Mouse (Mus musculus) stomach, embryonic 16.5 days (tissue): ENCODE data around the gene Fntb. TPM values are rescaled to one million over a fixed set of nuclear protein-coding genes. Genes with fewer than 3 reads are reported as not detected.

Experiments used
- ATAC-seq: fragments of 200-750 bp; cut with Nextera tagmentation; 2 replicates; pipeline ENCODE4 v1.8.0; 2017; ENCODE audit warnings: moderate number of reproducible peaks, moderate TSS enrichment; ENCODE audit not compliant: insufficient read depth, low FRiP score
- H3K27ac ChIP-seq: fragments of 300-500 bp; sonication (generic); 2 replicates; pipeline ENCODE4 v1.5.1; 2014; ENCODE audit warnings: low read length
- H3K27me3 ChIP-seq: fragments of 300-500 bp; sonication (generic); 2 replicates; pipeline ENCODE4 v1.6.1; 2014; ENCODE audit warnings: low read length, control low read depth, mixed read lengths; ENCODE audit not compliant: control insufficient read depth, insufficient read depth
- H3K36me3 ChIP-seq: fragments of 300-500 bp; sonication (generic); 2 replicates; pipeline ENCODE4 v1.6.1; 2014; ENCODE audit warnings: low read length; ENCODE audit not compliant: control insufficient read depth, insufficient read depth
- H3K4me1 ChIP-seq: fragments of 300-500 bp; sonication (generic); 2 replicates; pipeline ENCODE4 v1.6.1; 2014; ENCODE audit warnings: low read length, control low read depth, mixed read lengths; ENCODE audit not compliant: control insufficient read depth, insufficient read depth
- H3K4me2 ChIP-seq: fragments of 300-500 bp; sonication (generic); 2 replicates; pipeline ENCODE4 v1.6.1; 2014; ENCODE audit warnings: low read depth, low read length, mixed read lengths
- H3K4me3 ChIP-seq: fragments of 300-500 bp; sonication (generic); replicated peaks from 2 replicates; pipeline ENCODE4 v1.5.1; 2014; ENCODE audit warnings: mild to moderate bottlenecking, low read length
- H3K9ac ChIP-seq: fragments of 300-500 bp; sonication (generic); 2 replicates; pipeline ENCODE4 v1.6.1; 2014; ENCODE audit warnings: low read length
- H3K9me3 ChIP-seq: fragments of 300-500 bp; sonication (generic); replicated peaks from 2 replicates; pipeline ENCODE4 v1.6.1; 2016; ENCODE audit warnings: low read length, control low read depth; ENCODE audit not compliant: control insufficient read depth
- WGBS: fragments of 180-500 bp; shearing (Covaris S2); extraction: QIAGEN DNeasy Blood & Tissue Kit; methylation state at CpG from one replicate; pipeline ENCODE4 v1.1.7; 2014; 5-methylcytosine and 5-hydroxymethylcytosine counted together
- polyA plus RNA-seq: library from polyadenylated mRNA; unstranded; fragments of >200 nt; fragmentation: Nextera tagmentation; extraction: Ambion mirVana; gene quantifications from 2 replicates; pipeline ENCODE4 v1.2.1, GENCODE M21; 2015

Fntb gene
- polyA plus RNA-seq, 1 experiment from 2014 or later, result 34.4 TPM

DNA sequence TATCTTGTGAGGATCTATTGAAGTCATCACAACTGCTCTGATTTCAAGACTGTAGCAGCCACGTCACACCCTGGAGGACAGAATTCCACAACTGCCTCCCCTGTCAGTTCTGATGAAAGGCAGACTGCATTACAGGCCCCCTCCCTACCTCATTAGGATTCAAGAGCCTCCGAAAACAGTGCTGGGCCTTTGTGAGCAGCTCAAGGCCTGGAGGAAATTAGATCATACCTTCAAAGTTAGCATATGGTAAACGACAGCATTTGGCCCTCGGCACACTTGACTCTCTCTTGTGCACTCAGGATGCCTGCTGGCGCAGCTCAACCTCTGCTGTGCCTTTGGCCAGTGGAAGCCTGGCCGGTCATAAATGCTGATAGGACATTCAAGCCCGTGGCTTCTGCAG is 130.4 kb downstream of the Fntb start:
- H3K4me3 ChIP-seq, result no peak overlapping the region
- H3K9me3 ChIP-seq, result no peaks in the 10 kb centered on the region
- no peaks in the 10 kb centered on the region for H3K36me3 ChIP-seq
- no peaks in the 10 kb centered on the region for H3K27me3 ChIP-seq
- H3K4me2 ChIP-seq, result no peak overlapping the region
- peak; percentile 47; the same call in 1 of the 2 replicates for ATAC-seq
- H3K4me1 ChIP-seq, result no peaks in the 10 kb centered on the region
- H3K9ac ChIP-seq, result no peak overlapping the region
- no peak overlapping the region for H3K27ac ChIP-seq
- WGBS, result 56% methylated on average over 7 of the region's 7 CpGs

- H3K9ac ChIP-seq, result no peak overlapping the region
- H3K27ac ChIP-seq, result no peak overlapping the region
- no peak overlapping the region for H3K4me2 ChIP-seq
- ATAC-seq, result no peak
- no peaks in the 10 kb centered on the region for H3K4me1 ChIP-seq
- no peak overlapping the region for H3K4me3 ChIP-seq
- H3K9me3 ChIP-seq, result no peaks in the 10 kb centered on the region
- WGBS, result 93% methylated on average over 4 of the region's 4 CpGs
- H3K36me3 ChIP-seq, result no peaks in the 10 kb centered on the region
- H3K27me3 ChIP-seq, result no peaks in the 10 kb centered on the region
These were observed 131.2 kb downstream of the Fntb start for GRCm38 (mm10) chr12:76896566-76896965.

DNA sequence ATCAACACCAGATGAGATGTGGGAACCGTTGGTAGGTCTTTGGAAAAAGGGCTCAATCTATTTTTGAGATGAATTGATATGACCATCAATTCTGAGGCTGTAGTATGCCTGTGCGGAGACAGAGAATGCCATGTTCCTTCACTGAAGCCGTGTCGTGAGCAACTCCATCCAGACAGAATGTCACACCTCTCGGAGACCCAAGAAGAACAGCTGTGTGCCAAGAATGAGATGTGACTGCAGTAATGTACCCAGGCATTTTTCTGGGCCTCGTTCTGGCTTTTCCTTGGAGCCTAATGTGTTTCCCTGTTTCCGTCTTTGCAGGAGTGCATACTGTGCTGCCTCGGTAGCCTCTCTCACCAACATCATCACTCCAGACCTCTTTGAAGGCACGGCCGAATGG is 131.6 kb downstream of the Fntb start:
- Histone ChIP-seq H3K9ac (no peak overlapping the region), H3K36me3 (no peaks in the 10 kb centered on the region), H3K4me3 (no peak overlapping the region), H3K9me3 (no peaks in the 10 kb centered on the region), H3K27me3 (no peaks in the 10 kb centered on the region), H3K4me2 (no peak overlapping the region), H3K4me1 (no peaks in the 10 kb centered on the region), H3K27ac (no peak overlapping the region)
- 86% methylated on average over 10 of the region's 10 CpGs for WGBS
- ATAC-seq, result no peak

GRCm38 (mm10) chr12:76898141-76898540 is 132.8 kb downstream of the Fntb start:
- H3K9me3 ChIP-seq, result no peaks in the 10 kb centered on the region
- no peak overlapping the region for H3K4me2 ChIP-seq
- no peak for ATAC-seq
- no peaks in the 10 kb centered on the region for H3K36me3 ChIP-seq
- H3K4me1 ChIP-seq, result no peaks in the 10 kb centered on the region
- H3K27ac ChIP-seq, result no peak overlapping the region
- H3K27me3 ChIP-seq, result no peaks in the 10 kb centered on the region
- no peak overlapping the region for H3K9ac ChIP-seq
- no peak overlapping the region for H3K4me3 ChIP-seq

DNA sequence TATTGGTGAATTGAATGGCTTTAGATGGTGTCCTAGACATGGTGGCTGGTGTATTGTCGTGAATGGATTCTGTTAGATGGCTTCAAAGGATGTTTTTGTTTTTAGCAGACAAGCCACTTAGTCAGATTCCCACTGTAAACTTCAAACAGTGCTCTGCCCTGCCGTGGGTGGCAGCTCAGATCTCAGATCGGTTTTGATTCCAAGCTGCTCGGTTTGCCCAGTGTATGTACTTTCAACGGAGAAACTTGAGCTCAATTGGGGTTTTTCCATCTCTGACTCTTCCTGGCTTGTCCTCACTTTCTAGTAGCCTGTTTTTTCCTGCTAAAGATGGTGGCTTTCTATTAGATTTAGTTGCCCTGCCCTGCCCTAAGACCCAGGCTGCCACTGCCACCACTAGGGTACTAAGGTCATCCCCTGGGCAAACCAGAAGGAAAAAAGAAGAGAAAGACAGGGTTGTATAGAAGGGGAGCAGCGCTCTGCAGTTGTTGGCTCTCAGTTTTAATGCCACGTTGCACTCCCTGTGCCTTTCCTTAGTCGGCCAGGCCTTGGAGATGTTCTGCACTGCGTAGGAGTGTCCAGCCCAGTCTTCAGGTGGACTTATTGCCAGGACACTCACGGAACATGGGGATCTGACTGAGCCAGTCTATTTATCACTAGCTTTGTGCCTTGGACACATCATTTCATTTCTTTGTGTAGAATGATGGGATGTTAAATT is 134.0 kb downstream of the Fntb start:
- Histone ChIP-seq H3K27ac (no peak overlapping the region), H3K9ac (no peak overlapping the region), H3K36me3 (no peaks in the 10 kb centered on the region), H3K4me1 (no peaks in the 10 kb centered on the region), H3K4me3 (no peak overlapping the region), H3K9me3 (no peaks in the 10 kb centered on the region), H3K4me2 (no peak overlapping the region), H3K27me3 (no peaks in the 10 kb centered on the region)
- no peak for ATAC-seq
- WGBS, result 86% methylated on average over 10 of the region's 10 CpGs

GRCm38 (mm10) chr12:76901508-76902294 is 136.3 kb downstream of the Fntb start:
- ATAC-seq, result no peak
- H3K27me3 ChIP-seq, result no peaks in the 10 kb centered on the region
- H3K4me2 ChIP-seq, result no peak overlapping the region
- no peaks in the 10 kb centered on the region for H3K36me3 ChIP-seq
- H3K27ac ChIP-seq, result no peak overlapping the region
- no peaks in the 10 kb centered on the region for H3K4me1 ChIP-seq
- no peaks in the 10 kb centered on the region for H3K9me3 ChIP-seq
- WGBS, result 80% methylated on average over 3 of the region's 3 CpGs
- H3K9ac ChIP-seq, result no peak overlapping the region
- no peak overlapping the region for H3K4me3 ChIP-seq

GRCm38 (mm10) chr12:76906278-76906677 is 140.9 kb downstream of the Fntb start:
- no peak overlapping the region for H3K4me3 ChIP-seq
- no peak for ATAC-seq
- no peaks in the 10 kb centered on the region for H3K36me3 ChIP-seq
- no peaks in the 10 kb centered on the region for H3K27me3 ChIP-seq
- no peaks in the 10 kb centered on the region for H3K4me1 ChIP-seq
- WGBS, result 76% methylated on average over 1 of the region's 1 CpGs
- no peak overlapping the region for H3K27ac ChIP-seq
- H3K9me3 ChIP-seq, result no peaks in the 10 kb centered on the region
- H3K9ac ChIP-seq, result no peak overlapping the region
- no peak overlapping the region for H3K4me2 ChIP-seq

DNA sequence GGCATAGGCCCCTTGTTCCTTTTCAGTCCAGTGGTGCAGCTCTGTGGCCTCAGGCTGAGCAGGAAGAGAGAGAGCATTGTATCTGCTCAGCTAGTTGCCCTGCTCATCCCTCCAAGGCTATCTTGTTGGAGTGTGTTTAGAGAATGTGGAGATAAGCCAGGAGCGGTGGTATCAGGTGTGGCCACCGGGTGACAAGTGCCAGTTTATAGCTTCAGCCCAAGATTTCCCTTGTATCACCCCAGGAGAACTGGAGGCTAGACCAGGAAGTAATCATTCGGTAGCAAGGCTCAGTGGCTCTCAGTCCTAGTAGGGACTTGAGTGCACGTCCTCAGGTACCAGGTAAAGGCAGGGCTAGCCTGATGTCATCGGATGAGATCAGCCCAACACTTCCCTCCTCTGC is 143.8 kb downstream of the Fntb start:
- H3K4me3 ChIP-seq, result no peak overlapping the region
- no peak overlapping the region for H3K9ac ChIP-seq
- H3K9me3 ChIP-seq, result no peaks in the 10 kb centered on the region
- H3K4me2 ChIP-seq, result no peak overlapping the region
- no peaks in the 10 kb centered on the region for H3K27me3 ChIP-seq
- no peaks in the 10 kb centered on the region; the same call in 1 of the 2 replicates for H3K36me3 ChIP-seq
- 67% methylated on average over 5 of the region's 5 CpGs for WGBS
- no peak; the same call in 1 of the 2 replicates for ATAC-seq
- no peak overlapping the region for H3K27ac ChIP-seq
- 0 out of 2 replicates have a peak, but pooled peaks cover 3% of the 10 kb centered on the region for H3K4me1 ChIP-seq

GRCm38 (mm10) chr12:76910258-76910940 is 145.0 kb downstream of the Fntb start:
- Histone ChIP-seq H3K9me3 (no peaks in the 10 kb centered on the region), H3K4me2 (no peak overlapping the region), H3K4me1 (0 out of 2 replicates have a peak, but pooled peaks cover 3% of the 10 kb centered on the region), H3K36me3 (no peaks in the 10 kb centered on the region; the same call in 1 of the 2 replicates), H3K9ac (no peak overlapping the region), H3K27me3 (no peaks in the 10 kb centered on the region), H3K27ac (no peak overlapping the region), H3K4me3 (no peak overlapping the region)
- WGBS, result 81% methylated on average over 11 of the region's 11 CpGs
- peak; percentile 48; the same call in 1 of the 2 replicates for ATAC-seq
